Mouse (Mus musculus) right cerebral cortex, postnatal 25 days (tissue): ENCODE data around the gene Tcf25.

Source experiments
- DNase-seq: peaks from one replicate; pipeline ENCODE4 v3.0.0; 2022

Gene Tcf25

GRCm38 (mm10) chr8:123352118-123352517 is 21.4 kb upstream of the Tcf25 start:
- DNase-seq: no peak

GRCm38 (mm10) chr8:123352786-123353185 is 20.8 kb upstream of the Tcf25 start:
- no peak for DNase-seq

GRCm38 (mm10) chr8:123353216-123353615 is 20.3 kb upstream of the Tcf25 start:
- DNase-seq: no peak

- DNase-seq: peak; percentile 77
These were observed 12.3 kb upstream of the Tcf25 start for GRCm38 (mm10) chr8:123361082-123361739.

GRCm38 (mm10) chr8:123374239-123374578 is 656 bp downstream of the Tcf25 start:
- peak; percentile 90 for DNase-seq

GRCm38 (mm10) chr8:123375701-123376100 is 2.1 kb downstream of the Tcf25 start:
- no peak for DNase-seq

- DNase-seq: no peak
These were observed 2.6 kb downstream of the Tcf25 start for GRCm38 (mm10) chr8:123376106-123376505.

- DNase-seq: no peak
These were observed 8.2 kb downstream of the Tcf25 start for GRCm38 (mm10) chr8:123381711-123382110.

GRCm38 (mm10) chr8:123382516-123382915 is 9.0 kb downstream of the Tcf25 start:
- no peak for DNase-seq

- no peak for DNase-seq
These were observed 11.5 kb downstream of the Tcf25 start for GRCm38 (mm10) chr8:123384883-123385540.

- DNase-seq: no peak
These were observed 13.5 kb downstream of the Tcf25 start for GRCm38 (mm10) chr8:123387041-123387440.

GRCm38 (mm10) chr8:123387801-123388200 is 14.2 kb downstream of the Tcf25 start:
- no peak for DNase-seq

- DNase-seq: no peak
These were observed 15.5 kb downstream of the Tcf25 start for GRCm38 (mm10) chr8:123389026-123389425.

- DNase-seq: no peak
These were observed 24.8 kb downstream of the Tcf25 start for GRCm38 (mm10) chr8:123398308-123398707.

- no peak for DNase-seq
These were observed 28.4 kb downstream of the Tcf25 start for GRCm38 (mm10) chr8:123401936-123402335.

GRCm38 (mm10) chr8:123402730-123403326 is 29.3 kb downstream of the Tcf25 start:
- DNase-seq: no peak

- DNase-seq: no peak
These were observed 31.0 kb downstream of the Tcf25 start for GRCm38 (mm10) chr8:123404521-123404920.

GRCm38 (mm10) chr8:123406786-123407185 is 33.2 kb downstream of the Tcf25 start, which contains the start of gene Mc1r:
Gene Mc1r (plus strand): TSS chr8:123407107.
- peak; percentile 70 for DNase-seq

- no peak for DNase-seq
These were observed 34.1 kb downstream of the Tcf25 start for GRCm38 (mm10) chr8:123407612-123408011.

- no peak for DNase-seq
These were observed 35.3 kb downstream of the Tcf25 start for GRCm38 (mm10) chr8:123408586-123409544.

GRCm38 (mm10) chr8:123410049-123410587 is 36.6 kb downstream of the Tcf25 start:
- no peak for DNase-seq

- no peak for DNase-seq
These were observed 37.2 kb downstream of the Tcf25 start for GRCm38 (mm10) chr8:123410788-123411187.

GRCm38 (mm10) chr8:123411246-123411645 is 37.7 kb downstream of the Tcf25 start, which contains the start of gene Tubb3:
Gene Tubb3 (plus strand): TSS chr8:123411424.
- DNase-seq: peak; percentile 93
